Mouse (Mus musculus) myocyte (in vitro differentiated cells): ENCODE measurements around the gene Lce3f.

Experiments used
- MAX ChIP-seq: IDR thresholded peaks from one replicate; pipeline ENCODE4 v1.6.1; 2011; ENCODE audit warnings: low read depth, mild to moderate bottlenecking, control low read depth
- MYOG ChIP-seq, 3 experiments: IDR thresholded peaks; one replicate each; pipeline ENCODE4 v1.6.1; 2011; ENCODE audit warnings: control low read depth in 2 of 3, low read depth in 2 of 3, mild to moderate bottlenecking in 2 of 3; ENCODE audit not compliant: insufficient read length in 2 of 3, control insufficient read depth in 1 of 3, insufficient read depth in 1 of 3
- POLR2A ChIP-seq: IDR thresholded peaks from one replicate; pipeline ENCODE4 v1.6.1; 2011; ENCODE audit warnings: low read depth, mild to moderate bottlenecking, control low read depth, moderate library complexity; ENCODE audit not compliant: insufficient read length
- TCF12 ChIP-seq: IDR thresholded peaks from one replicate; pipeline ENCODE4 v1.6.1; 2011; ENCODE audit warnings: mild to moderate bottlenecking, control low read depth; ENCODE audit not compliant: poor library complexity, insufficient read depth, severe bottlenecking

DNA sequence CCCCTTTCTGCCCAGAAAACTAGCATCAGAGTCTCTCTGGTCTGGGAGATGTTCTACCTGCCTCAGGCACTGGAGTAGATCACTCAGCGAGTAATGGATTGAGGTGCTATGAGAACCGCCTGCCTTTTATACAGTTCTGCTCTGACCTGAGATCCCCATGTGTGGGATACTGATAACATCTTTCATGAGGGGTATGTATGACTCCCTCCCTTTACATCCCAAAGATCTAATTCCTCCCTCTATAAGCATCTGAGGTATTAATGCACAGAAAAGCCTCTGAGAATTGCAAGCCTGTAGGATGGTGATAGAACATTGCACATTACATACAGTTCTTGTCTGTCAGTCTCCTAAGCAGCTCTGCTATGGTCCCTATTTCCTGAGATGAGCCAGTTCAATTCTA, 26.9 kb downstream of the Lce3f start, which contains the start of gene Lce1m:
- TF ChIP-seq TCF12: no peak
- no peak for TF ChIP-seq MAX
- no peak for TF ChIP-seq POLR2A
- no peak for TF ChIP-seq MYOG (IDR thresholded peaks at IDR 0.05; ENCODE audit: control insufficient read depth in 1 of 3, insufficient read depth in 1 of 3, insufficient read length in 2 of 3, low read depth in 2 of 3)
